Mouse (Mus musculus): ENCODE data around the gene Mcemp1. TPM values are rescaled to one million over a fixed set of nuclear protein-coding genes. Genes with fewer than 3 reads are reported as not detected.

Mcemp1 gene
- total RNA-seq (2023) = 0.53 TPM

DNA sequence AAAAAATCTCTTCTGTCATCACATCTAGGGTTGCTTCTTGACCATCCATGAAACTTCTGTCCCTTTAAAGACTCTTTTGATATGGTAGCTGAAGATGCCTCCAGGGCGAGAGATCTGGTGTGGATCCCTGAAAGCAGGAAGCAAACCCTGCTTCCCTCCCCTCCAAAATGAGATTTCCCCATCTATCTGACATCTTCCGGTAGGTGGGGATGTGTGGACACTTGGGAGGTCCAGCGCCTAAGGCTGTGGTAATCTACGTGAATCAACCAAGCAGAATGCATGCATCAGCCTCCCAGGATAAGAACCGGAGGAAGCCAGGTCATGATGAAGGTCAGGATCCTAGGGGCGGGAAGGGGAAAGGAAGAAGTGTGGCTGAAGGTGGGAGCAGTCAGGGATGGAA is at the start of gene Mcemp1:
Gene Mcemp1, plus strand, starts transcription at position 248 of the 400 bp plus-strand sequence.

GRCm38 (mm10) chr8:3621199-3621970 is 44.2 kb upstream of the Mcemp1 start, which contains the start of the genes Xab2 and Pet100:
TSS of gene Xab2 (minus strand) at chr8:3621316.
TSS of gene Pet100 (plus strand) at chr8:3621548.

DNA sequence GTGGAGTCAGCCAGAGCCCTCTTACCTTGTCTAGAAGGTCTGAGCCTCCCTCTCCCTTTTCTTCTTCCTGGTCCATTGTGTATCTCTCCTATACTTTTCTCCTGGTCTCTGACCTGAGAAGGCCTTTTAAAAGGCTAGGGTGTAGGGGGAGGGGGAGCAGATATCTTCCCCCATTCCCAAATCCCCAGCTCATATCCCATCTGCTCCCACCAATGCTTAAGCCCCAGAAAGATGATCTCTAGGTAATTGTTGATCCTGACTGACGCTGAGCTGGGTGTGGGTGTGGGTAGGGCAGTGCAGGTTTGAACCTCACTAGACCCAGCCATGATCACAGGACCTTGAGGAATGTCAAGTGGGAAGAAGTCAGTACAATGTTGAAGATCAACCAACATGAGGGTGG is 40.1 kb upstream of the Mcemp1 start, which contains the start of gene Pcp2:
Gene Pcp2, minus strand, starts transcription at position 101 of the 400 bp plus-strand sequence.

DNA sequence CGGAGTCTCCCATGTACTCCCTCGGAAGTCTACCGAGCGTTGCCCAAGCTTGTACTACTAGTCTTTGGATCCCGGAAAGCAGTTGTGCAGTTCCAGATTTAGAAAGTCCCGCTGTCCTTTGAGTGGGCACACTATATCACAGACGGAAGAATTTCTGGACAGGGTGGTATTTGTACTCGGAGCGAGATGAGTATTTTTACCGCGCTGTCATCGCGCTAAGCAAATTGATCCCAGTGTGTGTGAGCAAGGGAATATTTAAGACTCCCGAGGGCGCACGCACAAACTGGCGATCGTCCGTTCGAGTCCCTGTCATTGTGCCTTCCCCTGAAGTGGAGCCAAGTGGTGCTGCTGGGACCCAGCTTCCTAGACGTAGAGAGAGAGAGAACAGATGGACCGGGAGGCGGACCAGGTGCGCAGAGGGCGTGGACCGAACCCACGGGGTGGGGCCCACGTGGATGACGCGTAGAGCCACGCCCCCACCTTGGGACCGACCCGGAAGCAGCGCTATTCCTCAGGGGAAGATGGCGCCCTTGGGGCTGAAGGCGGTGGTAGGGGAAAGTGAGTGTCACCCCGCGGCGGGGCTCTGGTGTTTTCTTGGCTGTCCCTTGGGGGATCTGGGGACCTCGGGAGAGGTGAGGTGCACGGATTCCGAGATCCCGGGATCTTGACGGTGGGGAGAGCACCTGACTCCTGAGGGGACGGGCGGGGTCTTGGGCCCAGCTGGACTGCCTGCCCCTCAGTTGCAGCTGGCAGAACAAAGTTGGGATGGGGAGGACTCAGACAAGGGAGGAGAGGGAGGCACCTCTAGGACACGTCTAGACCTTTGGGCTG is 34.7 kb upstream of the Mcemp1 start, which contains the start of gene Stxbp2:
Gene Stxbp2, plus strand, starts transcription at position 309 of the 831 bp plus-strand sequence.

DNA sequence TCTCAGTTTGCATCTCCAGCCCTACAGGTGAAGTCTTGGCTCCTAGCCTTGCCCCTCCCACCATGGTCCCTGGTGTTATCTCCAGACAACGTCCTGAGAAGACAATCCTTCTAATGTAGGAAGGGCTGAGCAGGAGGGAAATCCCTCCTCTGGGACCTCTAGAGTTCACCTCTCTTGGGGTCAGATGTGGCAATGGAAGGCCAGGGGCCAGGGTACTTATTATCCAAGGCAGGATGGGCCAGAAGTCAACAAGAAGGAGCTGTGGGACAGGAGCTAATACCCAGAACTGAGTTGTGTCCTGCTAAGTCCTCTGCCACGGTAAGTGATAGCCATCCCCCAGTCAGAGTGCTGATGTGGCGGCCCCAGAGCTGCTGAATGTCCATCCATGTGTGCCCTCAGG is 10.0 kb upstream of the Mcemp1 start, which contains the start of gene Retn:
Gene Retn, plus strand, starts transcription at position 245 of the 400 bp plus-strand sequence.

DNA sequence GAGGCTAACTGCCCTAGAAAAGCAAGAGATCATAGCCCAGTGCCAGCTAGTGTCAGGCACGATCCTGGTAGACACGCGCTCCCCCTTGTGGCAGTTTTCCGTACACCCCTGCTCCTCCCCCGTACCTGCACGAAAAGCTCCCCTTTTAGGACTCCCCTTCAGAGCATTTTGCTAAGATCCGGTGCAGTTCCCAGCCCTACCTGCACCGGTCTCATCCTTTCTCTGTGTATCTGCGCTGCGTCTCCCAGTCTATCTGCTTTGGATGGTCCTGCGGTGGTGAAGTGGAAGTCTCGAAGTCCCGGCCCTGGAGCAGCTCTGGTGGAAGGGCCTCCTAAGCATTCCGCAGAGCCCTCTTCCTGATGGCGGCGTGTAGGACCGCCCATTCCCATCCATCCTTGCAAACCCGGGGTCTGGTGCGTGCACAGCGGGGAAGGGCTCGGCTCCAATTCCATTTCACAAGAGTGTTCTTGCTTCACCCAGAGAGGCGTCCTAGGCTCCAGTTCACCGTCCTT is 6.5 kb downstream of the Mcemp1 start, which contains the start of gene Fcor:
Gene Fcor, minus strand, starts transcription at position 383 of the 512 bp plus-strand sequence.

GRCm38 (mm10) chr8:3676131-3676992 is 10.8 kb downstream of the Mcemp1 start, which contains the start of gene Trappc5:
TSS of gene Trappc5 (plus strand) at chr8:3676299.

GRCm38 (mm10) chr8:3694121-3694520 is 28.6 kb downstream of the Mcemp1 start, which contains the start of gene Fcer2a:
TSS of gene Fcer2a (minus strand) at chr8:3694175.

Other genes starting within 250 kb of the Mcemp1 start
- 0.65 TPM for gene Pex11g, start 198.1 kb upstream of the Mcemp1 start, total RNA-seq (2023)
- 5.4 TPM for gene Tex45, start 194.9 kb upstream of the Mcemp1 start, total RNA-seq (2023)
- gene Zfp358, start 172.6 kb upstream of the Mcemp1 start, total RNA-seq (2023) = 6.4 TPM
- 81.8 TPM for gene Mcoln1, start 165.3 kb upstream of the Mcemp1 start, total RNA-seq (2023)
- gene Pnpla6, start 150.4 kb upstream of the Mcemp1 start, total RNA-seq (2023) = 52.8 TPM
- gene C330021F23Rik, start 97.8 kb upstream of the Mcemp1 start, total RNA-seq (2023) = not detected
- not detected for gene Camsap3, start 78.5 kb upstream of the Mcemp1 start, total RNA-seq (2023)
- gene Xab2, start 44.4 kb upstream of the Mcemp1 start, total RNA-seq (2023) = 91.9 TPM
- gene Pet100, start 44.2 kb upstream of the Mcemp1 start, total RNA-seq (2023) = 50.7 TPM
- not detected for gene Pcp2, start 40.2 kb upstream of the Mcemp1 start, total RNA-seq (2023)
- 199 TPM for gene Stxbp2, start 34.8 kb upstream of the Mcemp1 start, total RNA-seq (2023)
- gene Retn, start 10.0 kb upstream of the Mcemp1 start, total RNA-seq (2023) = not detected
- gene Fcor, start 6.6 kb downstream of the Mcemp1 start, total RNA-seq (2023) = not detected
- gene Trappc5, start 10.5 kb downstream of the Mcemp1 start, total RNA-seq (2023) = 13.7 TPM
- gene Fcer2a, start 28.4 kb downstream of the Mcemp1 start, total RNA-seq (2023) = 15.8 TPM
- not detected for gene Clec4g, start 54.9 kb downstream of the Mcemp1 start, total RNA-seq (2023)
- 0.68 TPM for gene Cd209a, start 83.2 kb downstream of the Mcemp1 start, total RNA-seq (2023)
- gene Cd209e, start 188.6 kb downstream of the Mcemp1 start, total RNA-seq (2023) = not detected
- not detected for gene Cd209d, start 212.8 kb downstream of the Mcemp1 start, total RNA-seq (2023)

Measured in CD4-positive naive resting alpha-beta T cell, adult 57 days (primary cell).